Mouse (Mus musculus) embryonic stem cell, embryonic (primary cell): ENCODE data around the gene Akip1.

Source experiments
- CTCF ChIA-PET, 4 experiments: fragments of 300-600 bp in 2 of 4; fragments of 350-600 bp in 2 of 4; sonication (Branson Sonifier 250); formaldehyde crosslinking; loops; one replicate each; lab custom pipeline; 2022; ENCODE audit warnings: inconsistent platforms in 2 of 4; lab: Charles Lee
- POLR2A ChIA-PET, 4 experiments: fragments of 300-600 bp in 2 of 4; fragments of 350-600 bp in 2 of 4; sonication (Branson Sonifier 250); formaldehyde crosslinking; loops; one replicate each; lab custom pipeline; 2022; ENCODE audit warnings: antibody characterized with exemption in 4 of 4, inconsistent platforms in 1 of 4; lab: Charles Lee

Gene Akip1

GRCm38 (mm10) chr7:109703190-109704015, at the start of gene Akip1, which contains the start of gene St5:
TSS of gene Akip1 (plus strand) at chr7:109703690.
TSS of gene St5 (minus strand) at chr7:109703605.
- POLR2A ChIA-PET, result interaction anchor here (0.5 to 6.9 kb wide), 90 partner anchors 8 to 521 kb away, joined by 3 to 84 read pairs (median 4); partner anchors contain the start of genes Rpl27a (in 3 of the 4), Tmem41b (in 2 of the 4), BC051019 (in 1 of the 4) and Ipo7 (in 1 of the 4)
- CTCF ChIA-PET, result interaction anchor here in 3 of 4 experiments (0.6 to 1.6 kb wide), 12 partner anchors 8 to 434 kb away, joined by 3 to 6 read pairs (median 4); no protein-coding TSS in a partner anchor

GRCm38 (mm10) chr7:109654871-109655270, 48.6 kb upstream of the Akip1 start:
- CTCF ChIA-PET, result interaction anchor here in 3 of 4 experiments (0.6 to 1.2 kb wide), 4 partner anchors 29 to 50 kb away, joined by 3 read pairs; partner anchors contain the start of genes Akip1 (in 1 of the 3) and St5 (in 1 of the 3)
- POLR2A ChIA-PET, result interaction anchor here (0.6 to 2.6 kb wide), 29 partner anchors 9 to 464 kb away, joined by 3 to 17 read pairs (median 4); partner anchors contain the start of genes Rpl27a (in 3 of the 4), Akip1 (in 2 of the 4), St5 (in 2 of the 4) and Trim66 (in 1 of the 4)

- POLR2A ChIA-PET, result interaction anchor here in 1 of 4 experiments (0.9 kb wide), 1 partner anchor 8 kb away, joined by 3 read pairs; no protein-coding TSS in a partner anchor
- CTCF ChIA-PET, result no interaction called here
Measured at GRCm38 (mm10) chr7:109657884-109658283, 45.6 kb upstream of the Akip1 start.

- ChIA-PET POLR2A (no interaction called here), CTCF (no interaction called here)
Measured at GRCm38 (mm10) chr7:109659278-109659677, 44.2 kb upstream of the Akip1 start.

GRCm38 (mm10) chr7:109662626-109663025, 40.9 kb upstream of the Akip1 start:
- POLR2A ChIA-PET, result interaction anchor here in 2 of 4 experiments (0.6 to 2.9 kb wide), 13 partner anchors 8 to 183 kb away, joined by 3 to 12 read pairs (median 6); partner anchors contain the start of genes Akip1 (in 1 of the 2), Rpl27a (in 1 of the 2) and St5 (in 1 of the 2)

GRCm38 (mm10) chr7:109666664-109667063, 36.8 kb upstream of the Akip1 start:
- ChIA-PET CTCF (no interaction called here), POLR2A (interaction anchor here in 1 of 4 experiments (0.6 to 1.8 kb wide), 6 partner anchors 11 to 144 kb away, joined by 3 to 5 read pairs (median 3); no protein-coding TSS in a partner anchor)

More at GRCm38 (mm10) chr7:109662626-109663025, 40.9 kb upstream of the Akip1 start:
- CTCF ChIA-PET, result no interaction called here

- ChIA-PET POLR2A (interaction anchor here in 2 of 4 experiments (0.7 to 1.2 kb wide), 5 partner anchors 9 to 53 kb away, joined by 3 read pairs; no protein-coding TSS in a partner anchor), CTCF (interaction anchor here in 2 of 4 experiments (0.6 to 0.9 kb wide), 2 partner anchors 22 to 1013 kb away, joined by 3 to 5 read pairs; no protein-coding TSS in a partner anchor)
Measured at GRCm38 (mm10) chr7:109669426-109670170, 33.9 kb upstream of the Akip1 start.

- CTCF ChIA-PET, result interaction anchor here in 2 of 4 experiments (0.6 to 1.2 kb wide), 3 partner anchors 19 to 399 kb away, joined by 3 to 10 read pairs (median 3); no protein-coding TSS in a partner anchor
- POLR2A ChIA-PET, result interaction anchor here (0.6 to 4.0 kb wide), 43 partner anchors 8 to 1007 kb away, joined by 3 to 26 read pairs (median 4); partner anchors contain the start of genes Akip1 (in 3 of the 4), Rpl27a (in 3 of the 4) and St5 (in 3 of the 4)
Measured at GRCm38 (mm10) chr7:109671581-109672471, 31.7 kb upstream of the Akip1 start.

- CTCF ChIA-PET, result interaction anchor here in 1 of 4 experiments (0.6 kb wide), 1 partner anchor 575 kb away, joined by 4 read pairs; no protein-coding TSS in a partner anchor
Measured at GRCm38 (mm10) chr7:109674944-109675628, 28.4 kb upstream of the Akip1 start.

GRCm38 (mm10) chr7:109680284-109680683, 23.2 kb upstream of the Akip1 start:
- CTCF ChIA-PET, result interaction anchor here in 3 of 4 experiments (0.5 to 1.1 kb wide), 4 partner anchors 11 to 157 kb away, joined by 4 to 5 read pairs (median 4); no protein-coding TSS in a partner anchor
- POLR2A ChIA-PET, result interaction anchor here in 2 of 4 experiments (0.8 to 1.6 kb wide), 11 partner anchors 8 to 161 kb away, joined by 3 to 6 read pairs (median 4); partner anchors contain the start of genes Akip1 (in 2 of the 2), St5 (in 2 of the 2) and Rpl27a (in 1 of the 2)

More at GRCm38 (mm10) chr7:109674944-109675628, 28.4 kb upstream of the Akip1 start:
- POLR2A ChIA-PET, result interaction anchor here in 3 of 4 experiments (0.6 to 3.5 kb wide), 14 partner anchors 11 to 273 kb away, joined by 3 to 16 read pairs (median 3); no protein-coding TSS in a partner anchor

GRCm38 (mm10) chr7:109680879-109681278, 22.6 kb upstream of the Akip1 start:
- CTCF ChIA-PET, result interaction anchor here (0.5 to 1.1 kb wide), 12 partner anchors 10 to 598 kb away, joined by 3 to 9 read pairs (median 4); partner anchors contain the start of genes Akip1 (in 1 of the 4) and Tmem9b (in 1 of the 4)
- POLR2A ChIA-PET, result interaction anchor here in 3 of 4 experiments (0.6 to 1.6 kb wide), 22 partner anchors 8 to 1057 kb away, joined by 3 to 6 read pairs (median 4); partner anchors contain the start of genes Akip1 (in 3 of the 3), St5 (in 3 of the 3) and Rpl27a (in 2 of the 3)

- ChIA-PET POLR2A (interaction anchor here in 3 of 4 experiments (0.6 to 3.1 kb wide), 7 partner anchors 8 to 168 kb away, joined by 3 to 9 read pairs (median 5); partner anchors contain the start of genes Akip1 (in 1 of the 3), Rpl27a (in 1 of the 3) and St5 (in 1 of the 3)), CTCF (interaction anchor here in 2 of 4 experiments (0.6 to 1.1 kb wide), 2 partner anchors 11 to 161 kb away, joined by 3 to 6 read pairs; no protein-coding TSS in a partner anchor)
Measured at GRCm38 (mm10) chr7:109686585-109687128, 16.8 kb upstream of the Akip1 start.

- ChIA-PET CTCF (interaction anchor here in 2 of 4 experiments (0.6 to 1.2 kb wide), 2 partner anchors 18 to 26 kb away, joined by 3 to 4 read pairs; no protein-coding TSS in a partner anchor), POLR2A (interaction anchor here in 1 of 4 experiments (1.0 to 2.4 kb wide), 4 partner anchors 15 to 171 kb away, joined by 3 to 9 read pairs (median 4); partner anchors contain the start of gene Rpl27a)
Measured at GRCm38 (mm10) chr7:109690101-109690500, 13.4 kb upstream of the Akip1 start.

GRCm38 (mm10) chr7:109690961-109691360, 12.5 kb upstream of the Akip1 start:
- ChIA-PET POLR2A (interaction anchor here in 2 of 4 experiments (1.0 to 2.4 kb wide), 7 partner anchors 12 to 172 kb away, joined by 3 to 9 read pairs (median 4); partner anchors contain the start of genes Akip1 (in 2 of the 2), Rpl27a (in 2 of the 2) and St5 (in 2 of the 2)), CTCF (interaction anchor here in 3 of 4 experiments (0.6 to 1.2 kb wide), 5 partner anchors 10 to 178 kb away, joined by 3 to 7 read pairs (median 4); partner anchors contain the start of genes Akip1 (in 1 of the 3) and St5 (in 1 of the 3))
